Comparison of ENCODE assay signal across 25 mouse cellular contexts in the genomic region with DNA sequence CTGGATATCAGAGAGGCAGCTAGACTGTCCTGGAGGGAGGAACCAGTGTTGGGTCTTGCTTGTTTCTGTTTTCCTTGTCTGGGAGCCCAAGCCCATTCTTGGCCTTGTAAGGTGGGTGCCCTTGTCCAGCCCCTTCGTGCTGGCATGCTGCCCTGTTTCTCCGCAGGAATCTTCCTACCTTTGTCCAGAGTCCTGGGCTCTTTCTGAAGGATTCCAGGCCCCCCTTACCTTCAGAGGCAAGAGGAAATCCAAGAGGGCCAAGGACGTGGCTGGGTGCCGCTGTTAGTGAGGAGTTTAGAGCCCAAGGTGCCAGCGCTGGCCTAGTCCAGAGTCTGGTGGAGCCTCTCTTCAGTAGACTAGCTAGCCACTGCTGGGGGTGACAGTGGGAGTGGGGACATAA. TPM values are rescaled to one million over a fixed set of nuclear protein-coding genes. Genes with fewer than 3 reads are reported as not detected.
DNase-seq lines count a peak whose midpoint lies in the region; ATAC-seq and TF ChIP-seq lines count a peak whose summit lies in the region.
"Had no signal": no experiment of that assay in that cellular context is flagged by ENCODE, and none has a peak within 500 bp of the region (broad histone marks: within the 10 kb centered on the region; RNA-seq: fewer than 3 reads in every experiment).

No protein-coding gene starts in this region.

- peaks cover 14% of the 10 kb centered on the region for H3K4me1 ChIP-seq in intestine, embryonic 14.5 days (replicated peaks; ENCODE audit: control insufficient read depth, insufficient read depth, low read length)
- peaks cover 11% of the 10 kb centered on the region; the same call in 1 of the 2 replicates for H3K4me1 ChIP-seq in intestine, embryonic 15.5 days (replicated peaks)
- peaks cover 47% of the 10 kb centered on the region; the same call in 1 of the 2 replicates for H3K4me1 ChIP-seq in spleen, adult 2 months (ENCODE audit: control insufficient read depth, insufficient read depth, insufficient read length)

- H3K36me3 ChIP-seq in intestine, embryonic 14.5 days (ENCODE audit: control insufficient read depth, insufficient read depth, low read length) = no peaks in the 10 kb centered on the region
- H3K36me3 ChIP-seq in intestine, embryonic 15.5 days = no peaks in the 10 kb centered on the region
- H3K36me3 ChIP-seq in spleen, adult 2 months (ENCODE audit: control insufficient read depth, insufficient read depth, low read length) = peaks cover 17% of the 10 kb centered on the region
- H3K36me3 ChIP-seq: forebrain, embryonic 12.5 days; heart, embryonic 13.5 days; hindbrain, embryonic 12.5 days; limb, embryonic 12.5 days; midbrain, embryonic 15.5 days; neural tube, embryonic 13.5 days had no signal

- ATAC-seq in intestine, embryonic 14.5 days (replicated peaks; ENCODE audit: low FRiP score, low TSS enrichment, low read depth) = no peak
- ATAC-seq in intestine, embryonic 15.5 days = no peak
- ATAC-seq: midbrain, embryonic 15.5 days had no signal

- peak; percentile 55 for DNase-seq in cerebellum, adult 9-11 months
- DNase-seq in cerebellum, adult 11-12 months = no peak
- DNase-seq in intestine, embryonic 14.5 days (ENCODE audit: low spot score) = peak; percentile 44
- DNase-seq in spleen, adult 2 months (ENCODE audit: low read depth in 1 of 2, low spot score in 2 of 2) = no peak
- no peak for DNase-seq in spleen, postnatal 4 days (ENCODE audit: low spot score in 2 of 2)
- no peak for DNase-seq in left cerebral cortex, adult 2 months (ENCODE audit: extremely low spot score in 1 of 2, low spot score in 2 of 2)
- DNase-seq: adrenal gland, postnatal 14 days; heart, postnatal 14 days; kidney, adult 2 months; lung, adult 2 months; right cerebral cortex, adult 18-20 months; right cerebral cortex, postnatal 4 days; thymus, adult 18-20 months; thymus, postnatal 36 days had no signal

- no peak overlapping the region for H3K9ac ChIP-seq in intestine, embryonic 14.5 days (ENCODE audit: low read length)
- no peak overlapping the region for H3K9ac ChIP-seq in intestine, embryonic 15.5 days
- H3K9ac ChIP-seq: forebrain, embryonic 12.5 days; heart, embryonic 13.5 days; hindbrain, embryonic 12.5 days; limb, embryonic 12.5 days; midbrain, embryonic 15.5 days; neural tube, embryonic 13.5 days had no signal

- H3K4me2 ChIP-seq in intestine, embryonic 14.5 days (ENCODE audit: low read length) = no peak overlapping the region
- no peak overlapping the region for H3K4me2 ChIP-seq in intestine, embryonic 15.5 days (replicated peaks)
- H3K4me2 ChIP-seq: forebrain, embryonic 12.5 days; heart, embryonic 13.5 days; hindbrain, embryonic 12.5 days; limb, embryonic 12.5 days; midbrain, embryonic 15.5 days; neural tube, embryonic 13.5 days had no signal

- H3K4me3 ChIP-seq in intestine, embryonic 14.5 days (ENCODE audit: low read depth, low read length) = no peak overlapping the region
- no peak overlapping the region for H3K4me3 ChIP-seq in intestine, embryonic 15.5 days (replicated peaks)
- no peak overlapping the region for H3K4me3 ChIP-seq in spleen, adult 2 months (ENCODE audit: extremely low read depth, insufficient read depth, insufficient read length)
- H3K4me3 ChIP-seq in left cerebral cortex, adult 2 months = no peak overlapping the region
- H3K4me3 ChIP-seq: forebrain, embryonic 12.5 days; heart, embryonic 13.5 days; hindbrain, embryonic 12.5 days; limb, embryonic 12.5 days; midbrain, embryonic 15.5 days; myocyte; neural tube, embryonic 13.5 days had no signal

- no peak for TF ChIP-seq CTCF in spleen, adult 2 months (IDR thresholded peaks at IDR 0.05; ENCODE audit: extremely low read depth, insufficient read depth, insufficient read length, insufficient replicate concordance)
- no peak for TF ChIP-seq CTCF in left cerebral cortex, adult 2 months (IDR thresholded peaks at IDR 0.05)

- intact Hi-C loops in left cerebral cortex, adult 2 months (cut with DNase I) = no loop called here

- H3K27me3 ChIP-seq in intestine, embryonic 14.5 days (replicated peaks; ENCODE audit: control insufficient read depth, insufficient read depth, low read length) = no peaks in the 10 kb centered on the region
- no peaks in the 10 kb centered on the region for H3K27me3 ChIP-seq in intestine, embryonic 15.5 days (replicated peaks)
- H3K27me3 ChIP-seq in spleen, adult 2 months (ENCODE audit: control insufficient read depth, insufficient read depth, low read length) = no peaks in the 10 kb centered on the region
- H3K27me3 ChIP-seq: heart, embryonic 13.5 days; limb, embryonic 12.5 days; midbrain, embryonic 15.5 days; neural tube, embryonic 13.5 days had no signal

- H3K27ac ChIP-seq in intestine, embryonic 14.5 days (ENCODE audit: low read depth) = no peak overlapping the region
- no peak overlapping the region for H3K27ac ChIP-seq in intestine, embryonic 15.5 days
- peak overlapping the region; percentile 84 for H3K27ac ChIP-seq in spleen, adult 2 months (ENCODE audit: insufficient read depth, low read length)
- H3K27ac ChIP-seq in left cerebral cortex, adult 2 months = no peak overlapping the region
- H3K27ac ChIP-seq: forebrain, embryonic 12.5 days; heart, embryonic 13.5 days; hindbrain, embryonic 12.5 days; limb, embryonic 12.5 days; midbrain, embryonic 15.5 days; neural tube, embryonic 13.5 days had no signal

- H3K9me3 ChIP-seq in intestine, embryonic 14.5 days (ENCODE audit: control insufficient read depth, low read length) = no peaks in the 10 kb centered on the region
- H3K9me3 ChIP-seq in intestine, embryonic 15.5 days = no peaks in the 10 kb centered on the region
- H3K9me3 ChIP-seq: forebrain, embryonic 12.5 days; heart, embryonic 13.5 days; hindbrain, embryonic 12.5 days; limb, embryonic 12.5 days; midbrain, embryonic 15.5 days; neural tube, embryonic 13.5 days had no signal

- no peak for TF ChIP-seq POLR2A in spleen, adult 2 months (IDR thresholded peaks at IDR 0.05; ENCODE audit: low read depth, low read length)

- 82% methylated on average over 5 of the region's 5 CpGs for WGBS in intestine, embryonic 14.5 days
- 78% methylated on average over 5 of the region's 5 CpGs for WGBS in intestine, embryonic 15.5 days
- 92% methylated on average over 5 of the region's 5 CpGs for WGBS in spleen, adult 2 months

RNA-seq across cellular contexts. Expression of a gene that starts 11.4 kb away (rescaled TPM):
- polyA plus RNA-seq in intestine, embryonic 14.5 days (2014; fragmentation: Nextera tagmentation; extraction: Ambion mirVana) = 3.0 and 3.3 TPM in 2 replicates
- polyA plus RNA-seq in intestine, embryonic 15.5 days (2015; fragmentation: Nextera tagmentation; extraction: Ambion mirVana) = 3.6 and 4.3 TPM in 2 replicates
- polyA plus RNA-seq in spleen, adult 2 months (2012; rRNA removed) = 82.8 and 87.0 TPM in 2 replicates
- total RNA-seq in left cerebral cortex, adult 2 months (2021) = 1 to 10 TPM; 6.7 to 8.7 TPM

RNA-seq across cellular contexts. Expression of a gene that starts 12.6 kb away (rescaled TPM):
- polyA plus RNA-seq in intestine, embryonic 14.5 days (2014; fragmentation: Nextera tagmentation; extraction: Ambion mirVana) = 0.30 and 0.58 TPM in 2 replicates
- polyA plus RNA-seq in intestine, embryonic 15.5 days (2015; fragmentation: Nextera tagmentation; extraction: Ambion mirVana) = 0.35 and 0.64 TPM in 2 replicates
- polyA plus RNA-seq in spleen, adult 2 months (2012; rRNA removed) = 0.16 and 0.54 TPM in 2 replicates
- total RNA-seq in left cerebral cortex, adult 2 months (2021) = 1 to 10 TPM in 1 of 2 experiments, under 1 TPM in 1; 0.75 to 1.4 TPM
- total RNA-seq: adrenal gland, postnatal 14 days; left cerebral cortex, postnatal 10 days; megakaryocyte-erythroid progenitor cell, adult 5-6 weeks had no signal
- polyA plus RNA-seq: brain, embryonic 14.5 days; hindbrain, embryonic 12.5 days; kidney, adult 2 months; lung, adult 2 months; midbrain, embryonic 15.5 days had no signal

Comparison
In these comparisons a context has a peak if more than half of its experiments do, and no peak if none do; other contexts are left out.
1. DNase-seq: peak in cerebellum, adult 9-11 months (single experiment) and intestine, embryonic 14.5 days (single experiment); none in cerebellum, adult 11-12 months (single experiment), spleen, adult 2 months (0 of 2), spleen, postnatal 4 days (0 of 2) and left cerebral cortex, adult 2 months (0 of 2).
2. RNA of a gene that starts 11.4 kb away (polyA plus RNA-seq): 82.8 to 87.0 TPM in spleen, adult 2 months; 3.6 to 4.3 TPM in intestine, embryonic 15.5 days and 3.0 to 3.3 TPM in intestine, embryonic 14.5 days; every median in the first group is over 10 times any median in the second.